Mouse (Mus musculus) frontal cortex, postnatal 36 days (tissue): ENCODE results near the gene Abcf3.

ENCODE experiments used
- DNase-seq, 2 experiments: peaks; one replicate each; pipeline ENCODE4 v3.0.0; 2022; ENCODE audit warnings: low spot score in 2 of 2

The Abcf3 gene

DNA sequence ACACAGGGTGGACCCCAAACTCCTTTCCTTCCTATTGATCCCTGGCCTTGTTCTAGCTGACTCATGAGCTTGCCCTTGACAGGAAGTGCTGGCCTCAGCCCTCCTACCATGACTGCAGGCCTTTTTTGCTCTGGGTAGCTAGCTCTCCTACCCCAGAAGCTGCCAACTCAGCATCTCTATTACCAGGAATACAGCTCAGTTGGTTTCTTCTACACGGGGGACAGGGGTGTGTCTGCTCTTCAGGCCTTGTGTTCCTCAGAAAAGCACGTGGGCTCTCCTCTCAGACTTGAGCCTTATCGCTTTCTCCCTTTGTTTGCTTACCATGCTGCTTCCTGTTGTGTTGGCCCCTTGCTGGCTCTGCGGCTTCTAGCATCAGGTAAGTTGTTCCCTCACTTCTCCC lies 7.9 kb upstream of the Abcf3 start:
- DNase-seq, result no peak

DNA sequence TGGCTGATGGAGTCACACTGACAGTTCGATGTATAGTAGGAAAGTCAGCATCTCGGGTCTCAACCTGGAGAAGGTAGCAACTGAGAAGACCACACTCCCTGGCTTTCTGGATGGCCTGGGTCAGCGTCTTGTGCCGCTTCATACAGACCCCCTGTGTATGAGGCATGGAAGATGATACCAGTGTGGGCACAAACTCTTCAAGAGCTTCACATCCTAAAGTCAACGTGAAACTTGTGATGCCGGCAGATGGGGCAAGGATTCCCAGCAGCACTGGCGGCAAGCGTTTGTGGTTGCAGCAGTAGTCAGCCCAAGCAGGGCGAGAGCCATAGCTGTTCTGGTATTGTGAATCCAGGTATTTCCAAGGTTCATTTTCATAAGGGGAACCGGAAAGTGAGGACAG lies 2.7 kb upstream of the Abcf3 start:
- no peak for DNase-seq

DNA sequence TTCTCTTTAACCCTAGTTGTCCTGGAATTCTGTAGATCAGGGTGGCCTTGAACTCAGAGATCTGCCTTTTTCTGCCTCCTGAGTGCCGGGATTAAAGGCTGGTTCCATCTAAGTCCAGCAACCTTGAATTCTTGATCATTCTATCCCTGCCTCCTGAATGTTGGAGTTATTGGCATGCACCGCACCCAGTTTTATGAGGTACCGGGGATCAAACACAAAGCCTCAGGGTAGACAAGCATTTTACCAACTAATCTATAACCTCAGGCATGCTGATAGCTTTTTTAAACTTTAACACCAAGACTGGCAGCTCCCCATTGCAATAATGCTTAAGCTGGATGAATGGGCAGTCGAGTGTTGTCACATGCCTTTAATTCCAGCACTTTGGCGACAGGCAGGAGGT lies 954 bp upstream of the Abcf3 start:
- DNase-seq, result no peak

DNA sequence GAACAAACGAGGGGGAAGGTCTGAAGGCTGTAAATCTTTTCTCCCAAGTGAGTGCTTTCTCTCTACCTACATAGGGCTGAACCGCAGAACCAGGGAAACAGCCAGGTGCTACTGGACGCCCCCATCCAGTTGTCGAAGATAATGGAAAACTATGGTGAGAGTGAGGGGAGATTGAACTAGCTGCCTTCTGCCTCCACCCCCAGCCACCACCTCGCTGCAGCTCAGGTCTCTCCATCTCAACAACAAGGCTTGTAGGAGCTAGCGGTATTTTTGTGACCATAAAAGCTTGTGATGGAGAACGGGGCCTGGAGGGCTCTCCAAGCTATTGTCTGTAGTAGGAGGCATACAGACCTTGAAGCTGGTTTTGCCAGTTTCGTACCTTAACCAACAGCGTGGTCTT lies 784 bp downstream of the Abcf3 start:
- DNase-seq, result no peak

DNA sequence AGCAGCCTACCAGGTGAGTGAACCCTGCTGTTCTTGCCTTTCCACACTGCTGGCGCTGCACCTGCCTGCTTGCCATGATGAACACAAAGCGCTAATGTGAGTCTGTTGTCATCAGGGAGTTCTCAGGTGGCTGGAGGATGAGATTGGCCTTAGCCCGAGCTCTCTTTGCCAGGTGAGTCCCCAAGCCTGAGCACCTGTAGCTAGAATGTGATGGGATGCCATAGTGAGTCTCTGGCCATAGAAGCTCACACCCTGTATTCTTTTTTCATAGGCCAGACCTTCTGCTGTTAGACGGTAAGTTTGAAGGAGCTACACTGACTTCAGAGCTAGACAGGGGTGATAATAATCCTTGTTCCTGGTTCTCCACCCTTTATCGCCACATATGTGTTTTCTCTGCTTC lies 3.3 kb downstream of the Abcf3 start:
- DNase-seq, result no peak

DNA sequence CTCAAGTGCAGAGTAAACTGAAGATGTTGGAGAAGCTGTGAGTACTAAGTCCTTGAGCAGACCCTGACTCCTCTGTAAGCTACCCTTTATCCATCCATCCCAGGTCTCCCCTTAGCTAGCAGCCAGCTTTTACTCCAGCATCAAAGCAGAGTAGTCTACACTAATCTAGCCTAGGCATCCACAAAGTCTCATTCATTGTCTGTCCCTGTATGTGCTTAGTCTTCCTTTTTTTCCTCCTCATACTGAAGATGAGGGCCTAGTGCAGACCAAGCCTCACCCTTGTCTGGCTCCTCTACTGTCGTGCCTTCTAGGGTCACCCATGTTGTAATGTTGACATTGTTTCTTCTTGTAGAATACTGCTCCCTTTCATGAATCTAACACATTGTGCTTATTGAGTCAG lies 4.2 kb downstream of the Abcf3 start:
- no peak for DNase-seq

DNA sequence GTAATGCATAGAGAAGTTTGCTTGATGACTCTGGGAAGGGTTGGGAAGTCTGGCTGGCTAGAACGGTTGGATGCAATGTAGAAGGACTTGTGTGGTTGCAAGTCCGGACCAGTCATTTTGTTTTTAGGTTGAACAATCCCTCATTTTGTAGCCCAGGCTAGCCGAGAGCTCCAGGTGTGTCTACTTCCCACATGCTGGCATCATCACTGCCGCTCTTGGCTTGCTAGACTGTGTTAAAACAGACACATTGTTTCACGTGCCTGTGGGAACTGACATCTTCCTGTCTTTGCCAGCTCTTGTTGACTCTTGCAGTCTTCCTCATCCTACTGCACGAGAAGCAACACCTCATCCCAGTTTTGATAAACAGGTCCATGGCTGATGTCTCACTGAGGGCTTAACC lies 6.6 kb downstream of the Abcf3 start:
- no peak for DNase-seq

DNA sequence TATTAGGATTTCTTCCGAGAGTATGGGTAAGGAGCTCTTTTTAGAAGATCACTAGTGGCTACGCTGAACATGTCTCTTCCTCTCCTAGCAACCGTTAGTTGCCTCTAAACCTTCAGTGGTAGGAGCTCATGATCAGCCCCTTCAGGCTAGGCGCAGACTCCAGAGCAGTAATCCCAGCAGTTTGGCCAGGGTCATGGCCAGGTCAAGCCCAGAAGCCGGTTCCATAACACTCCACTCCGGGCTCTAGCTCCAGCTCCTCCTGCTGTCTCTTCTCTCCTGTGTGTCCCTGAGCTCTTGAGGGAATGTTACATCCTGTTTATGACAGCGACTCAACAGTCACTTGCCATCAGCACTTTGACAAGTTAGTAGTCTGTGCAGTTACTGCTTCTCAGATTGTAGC lies 9.0 kb downstream of the Abcf3 start:
- DNase-seq, result no peak

DNA sequence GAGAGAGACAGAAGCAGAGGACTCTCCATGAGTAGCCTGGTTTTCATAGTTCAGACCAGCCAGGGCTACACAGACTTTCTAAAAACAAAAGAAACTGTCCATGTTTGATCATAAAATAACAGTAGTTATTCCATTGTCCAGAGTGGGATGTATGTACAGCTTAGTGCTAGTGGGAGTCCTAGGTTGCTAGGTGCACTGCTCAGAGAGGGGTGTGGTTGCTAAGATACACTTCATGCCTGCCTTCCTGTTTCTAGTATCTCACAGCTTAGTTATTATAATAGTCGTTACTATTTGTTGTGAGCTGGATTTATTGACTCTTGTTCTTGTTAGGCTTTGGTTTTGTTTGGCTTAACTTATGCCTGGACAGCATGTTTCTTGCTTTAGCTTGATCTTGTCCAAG lies 16.7 kb downstream of the Abcf3 start:
- DNase-seq, result no peak

DNA sequence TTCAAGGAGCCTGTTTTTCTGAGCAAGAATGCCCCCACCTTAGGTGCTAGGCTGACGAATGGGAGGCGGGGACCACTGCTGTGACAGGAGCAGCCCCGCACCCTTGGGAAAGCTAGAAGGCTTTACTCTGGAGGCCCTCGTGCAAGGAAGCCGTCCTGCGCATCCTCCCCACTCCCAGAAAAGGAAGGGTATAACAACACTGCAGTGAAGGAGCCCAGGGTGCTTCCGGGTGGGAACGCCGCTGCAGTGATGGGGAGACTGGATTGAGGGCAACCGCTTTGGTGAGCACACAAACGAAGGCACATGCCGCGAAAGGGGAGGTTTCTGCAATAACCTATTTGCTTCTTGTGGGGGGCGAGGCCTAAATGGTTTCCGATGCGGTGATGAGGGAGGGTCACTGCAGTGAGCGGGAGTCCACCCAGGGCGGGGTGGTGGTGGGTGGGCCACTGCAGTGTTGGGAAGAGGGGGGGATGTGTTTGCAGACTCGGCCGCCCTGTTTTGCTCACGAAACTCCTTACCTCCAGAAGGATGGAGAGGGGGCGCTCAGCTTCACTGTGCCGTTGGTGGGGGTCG lies 41.1 kb downstream of the Abcf3 start, which contains the start of gene Vwa5b2:
Vwa5b2 (plus strand) TSS at position 106 of the 573 bp plus-strand sequence.
- peak; percentile 45 to 55 for DNase-seq

DNA sequence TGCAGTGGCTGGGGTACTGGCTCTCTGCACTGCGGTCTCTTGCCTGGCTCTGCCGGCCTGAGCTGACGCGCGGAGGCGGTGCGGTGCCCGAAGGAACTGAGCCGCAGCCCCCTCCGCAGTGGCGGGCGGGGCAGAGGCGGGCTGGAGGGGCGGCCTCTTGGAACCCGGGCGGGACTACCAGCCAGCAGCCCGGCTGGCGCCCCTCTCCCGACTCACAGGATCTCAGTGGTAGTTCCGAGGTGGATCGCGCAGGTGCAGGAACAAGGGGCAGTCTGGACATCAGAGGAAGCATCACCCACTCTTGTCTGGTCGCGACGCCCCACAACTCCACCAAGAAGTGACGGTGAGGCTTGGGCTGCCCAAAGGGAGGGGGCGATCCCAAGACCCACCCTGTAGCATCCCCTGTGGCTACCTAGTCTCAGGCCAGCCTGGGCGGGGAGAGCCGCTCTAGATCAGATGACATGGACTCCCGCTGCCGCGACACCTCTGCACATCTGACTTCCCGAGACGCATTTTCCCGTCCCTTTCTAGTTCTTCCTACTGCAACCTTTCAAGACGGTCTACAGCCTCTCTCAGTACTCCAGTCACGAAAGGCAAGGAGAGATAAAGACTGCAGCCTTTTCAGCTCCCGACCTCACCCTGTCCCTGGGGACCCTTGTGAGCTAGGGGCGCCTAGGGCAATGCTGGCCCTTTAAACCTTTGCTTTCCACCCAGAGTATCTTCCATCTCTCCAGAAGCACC lies 41.7 kb downstream of the Abcf3 start:
- DNase-seq, result peak; percentile 59 to 66

DNA sequence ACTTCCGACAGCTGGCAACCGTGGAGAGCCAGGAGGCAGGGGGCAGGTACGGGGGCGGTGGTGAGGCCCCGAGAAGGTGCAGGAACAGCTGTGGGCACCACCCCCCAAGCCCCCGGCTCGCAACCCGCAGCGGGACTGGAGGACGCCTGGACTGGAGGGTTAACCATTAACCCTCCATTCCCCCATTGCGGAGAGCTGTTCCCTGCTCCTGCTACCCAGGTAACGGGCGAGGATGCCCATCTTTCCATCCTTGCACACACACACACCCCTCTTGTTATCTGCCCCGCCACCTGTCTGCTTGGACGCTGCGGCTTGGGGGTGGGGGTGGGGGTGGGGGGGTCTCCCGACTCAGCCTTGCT lies 42.3 kb downstream of the Abcf3 start:
- no peak for DNase-seq

DNA sequence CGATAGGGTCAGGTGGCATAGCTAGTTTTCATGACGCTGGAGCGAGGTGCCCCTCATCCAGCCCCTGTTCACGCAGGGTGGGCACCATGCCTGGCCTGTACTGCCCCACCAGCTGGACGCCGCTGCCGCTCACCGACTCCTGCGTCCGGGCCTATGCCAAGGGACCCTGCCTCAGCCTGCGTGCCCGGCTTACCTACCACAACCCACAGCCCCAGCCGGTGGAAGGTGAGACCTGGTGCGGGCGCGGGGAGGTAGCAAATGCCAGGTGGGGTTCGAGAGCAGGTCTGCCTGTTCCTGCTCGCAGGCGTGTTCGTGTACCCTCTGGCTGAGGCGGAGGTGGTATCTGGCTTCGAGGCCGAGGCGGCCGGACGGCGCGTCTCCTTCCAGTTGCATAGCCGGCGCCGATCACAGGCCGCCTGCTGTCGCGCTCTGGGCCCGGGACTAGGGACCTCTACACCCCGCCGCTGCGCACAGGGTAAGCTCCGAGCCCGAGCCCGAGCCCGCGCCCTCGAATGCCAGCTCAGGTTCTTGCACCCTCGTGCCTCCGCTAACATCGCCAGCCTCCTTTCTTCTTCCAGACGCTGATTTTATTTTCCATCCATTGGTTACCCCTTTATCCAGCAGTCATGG lies 42.8 kb downstream of the Abcf3 start:
- DNase-seq, result no peak

DNA sequence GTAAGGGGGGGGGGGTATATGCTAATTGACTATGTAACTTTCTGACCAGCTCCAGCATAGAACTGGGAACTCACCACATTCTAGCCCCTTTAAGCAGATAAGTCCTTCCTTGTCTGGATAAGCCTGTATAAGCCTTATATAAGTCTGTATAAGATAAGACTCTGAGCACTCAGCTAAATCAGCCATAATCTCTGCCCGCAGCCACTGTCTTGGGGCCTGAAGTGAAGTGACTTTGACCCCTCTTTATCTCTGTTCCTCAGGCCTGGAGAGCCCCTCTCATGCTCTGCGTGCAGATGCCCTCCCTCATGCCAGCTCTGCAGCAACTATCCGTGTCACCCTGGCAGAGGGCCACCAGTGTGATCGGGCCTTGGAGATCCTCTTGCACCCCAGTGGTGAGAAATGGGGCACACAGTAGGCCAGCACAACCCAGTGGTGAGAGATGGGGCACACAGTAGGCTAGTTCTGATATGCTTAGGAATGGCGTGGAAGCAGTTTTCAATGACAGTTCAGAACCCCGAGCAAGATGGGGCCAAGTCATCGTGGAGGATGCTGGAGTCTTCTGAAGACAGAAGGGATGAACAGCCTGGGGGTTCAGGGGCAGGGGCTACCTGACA lies 46.8 kb downstream of the Abcf3 start:
- no peak for DNase-seq

DNA sequence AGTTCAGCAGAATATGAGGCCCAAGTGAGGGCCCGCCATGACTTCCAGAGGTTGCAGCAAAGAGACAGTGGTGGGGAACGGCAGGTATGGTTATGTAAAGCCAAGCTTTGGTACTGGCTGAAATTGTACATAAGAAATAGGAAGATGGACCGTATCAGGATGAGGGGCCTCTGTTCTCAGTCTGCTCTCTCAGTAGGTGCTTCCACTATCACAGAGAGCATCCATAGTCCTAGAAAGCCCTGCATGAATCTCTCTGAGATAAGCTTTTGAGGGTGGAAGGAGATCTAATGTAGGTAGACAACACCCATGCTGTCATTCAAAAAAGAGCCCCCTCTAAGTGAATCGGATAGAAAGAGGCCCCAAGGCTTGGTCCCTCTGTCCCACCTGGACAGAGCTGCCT lies 47.4 kb downstream of the Abcf3 start:
- no peak for DNase-seq

DNA sequence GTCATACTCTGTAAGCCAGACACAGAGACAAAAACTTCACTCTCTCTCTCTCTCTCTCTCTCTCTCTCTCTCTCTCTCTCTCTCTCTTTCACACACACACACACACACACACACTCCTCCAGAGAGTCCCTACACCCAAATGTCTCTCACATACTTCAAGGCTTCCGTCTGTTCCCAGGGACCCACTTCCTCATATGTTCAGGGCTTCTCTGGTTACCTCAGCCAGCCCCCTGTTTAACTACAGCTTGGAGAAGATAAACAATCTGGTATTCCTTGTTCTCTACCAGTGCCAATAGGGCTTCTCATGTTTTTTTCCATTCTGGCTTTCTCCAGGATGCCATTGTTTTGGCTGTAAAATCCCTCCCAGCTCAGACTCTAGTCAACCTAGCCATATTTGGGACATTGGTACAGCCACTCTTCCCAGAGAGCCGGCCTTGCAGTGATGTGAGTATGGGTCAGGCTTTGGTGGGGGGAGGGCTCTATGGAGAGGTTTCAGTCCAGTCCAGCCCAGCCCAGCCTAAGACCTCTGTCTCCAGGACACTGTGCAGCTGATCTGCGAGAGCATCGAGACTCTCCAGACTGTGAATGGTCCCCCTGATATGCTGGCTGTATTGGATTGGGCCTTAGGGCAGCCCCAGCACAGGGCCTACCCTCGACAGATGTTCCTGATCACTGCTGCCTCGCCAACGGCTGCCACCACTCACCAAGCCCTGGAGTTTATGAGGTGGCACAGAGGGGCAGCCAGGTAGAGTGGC lies 48.5 kb downstream of the Abcf3 start:
- no peak for DNase-seq

DNA sequence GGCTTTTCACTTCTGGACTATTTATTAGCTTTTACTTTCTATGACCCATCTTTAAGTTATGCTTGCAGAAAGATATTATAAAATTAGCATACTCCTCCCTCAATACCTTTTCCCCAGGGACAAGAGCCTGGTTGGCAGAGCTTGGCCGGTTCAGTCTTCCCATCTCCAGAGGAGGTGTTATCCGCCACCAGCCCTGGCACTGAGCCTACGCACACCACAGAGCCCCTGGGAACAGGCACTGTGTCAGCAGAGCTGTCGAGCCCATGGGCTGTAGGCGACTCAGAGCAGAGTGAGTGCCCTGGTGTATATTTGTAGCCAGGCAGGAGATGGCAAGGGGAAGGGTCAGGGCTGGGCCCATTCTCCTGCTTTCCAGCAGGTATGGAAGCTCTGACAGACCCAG lies 52.1 kb downstream of the Abcf3 start:
- DNase-seq, result no peak

DNA sequence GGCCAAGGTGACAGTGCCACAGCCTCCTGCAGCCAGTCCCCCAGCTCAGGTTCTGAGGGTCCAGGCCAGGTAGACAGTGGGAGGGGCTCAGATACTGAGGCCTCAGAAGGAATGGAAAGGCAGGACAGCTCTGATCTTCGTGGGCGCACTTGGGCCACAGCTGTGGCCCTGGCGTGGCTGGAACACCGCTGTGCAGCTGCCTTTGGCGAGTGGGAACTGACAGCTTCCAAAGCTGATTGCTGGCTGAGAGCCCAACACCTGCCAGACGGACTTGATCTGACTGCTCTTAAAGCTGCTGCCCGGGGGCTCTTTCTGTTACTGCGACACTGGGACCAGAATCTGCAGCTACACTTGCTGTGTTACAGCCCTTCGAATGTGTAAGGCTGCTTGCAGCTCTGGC lies 56.3 kb downstream of the Abcf3 start:
- DNase-seq, result no peak

DNA sequence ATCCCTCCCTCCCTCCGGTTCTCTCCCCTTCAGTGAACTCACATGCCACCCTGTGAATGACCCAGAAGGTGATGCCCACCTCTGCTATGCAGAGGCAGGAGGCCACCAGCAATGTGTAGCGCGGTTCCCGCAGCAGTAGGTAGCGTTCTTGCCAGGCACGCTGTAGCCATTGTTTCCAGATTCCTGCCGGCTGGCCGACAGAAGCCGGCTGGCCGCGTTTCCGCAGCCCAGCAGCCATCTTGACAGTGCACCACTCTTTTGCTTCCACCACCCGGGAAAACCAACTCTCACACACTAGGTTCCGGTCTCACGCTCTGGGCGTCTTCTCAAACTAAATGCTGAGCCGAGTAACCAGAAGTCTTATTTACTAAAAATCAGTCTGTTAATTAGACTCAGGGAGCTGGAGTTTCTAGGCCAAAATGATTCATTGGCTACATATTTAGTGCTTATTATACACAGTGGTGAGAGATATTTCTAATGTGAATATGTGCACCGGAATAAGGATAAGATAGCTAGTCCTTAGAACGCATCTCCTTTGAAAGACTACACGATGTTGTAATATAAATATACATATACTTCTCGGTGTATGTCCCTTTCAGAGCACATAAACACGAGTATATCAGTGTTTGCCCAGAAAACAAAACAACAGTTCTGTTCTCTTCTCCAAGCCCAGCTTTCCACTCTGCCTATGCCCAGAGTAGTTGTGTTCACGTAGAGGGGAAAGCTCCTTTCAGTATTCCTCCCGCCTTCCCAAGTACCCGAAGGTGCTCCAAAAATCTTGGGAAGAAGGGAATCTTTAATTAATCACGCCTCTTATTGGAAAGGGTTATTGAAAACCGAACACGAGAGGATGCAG lies 62.4 kb downstream of the Abcf3 start:
- DNase-seq, result peak; percentile 77 to 83
